Mouse (Mus musculus) brain, adult 2 months (tissue): ENCODE measurements around the gene Rnf145.
A peak's percentile ranks its signal among the peaks of the same experiment; 100 is the strongest.

Source experiments
- DNase-seq: peaks from one replicate; pipeline ENCODE4 v3.0.0; 2011; ENCODE audit warnings: low read depth, low spot score

The Rnf145 gene

GRCm38 (mm10) chr11:44534999-44535750 lies 16.4 kb downstream of the Rnf145 start:
- no peak for DNase-seq

GRCm38 (mm10) chr11:44537403-44537802 lies 18.6 kb downstream of the Rnf145 start:
- no peak for DNase-seq

- no peak for DNase-seq
Measured at GRCm38 (mm10) chr11:44538101-44538500, 19.3 kb downstream of the Rnf145 start.

- no peak for DNase-seq
Measured at GRCm38 (mm10) chr11:44538501-44539290, 19.9 kb downstream of the Rnf145 start.

GRCm38 (mm10) chr11:44539291-44539930 lies 20.6 kb downstream of the Rnf145 start:
- no peak for DNase-seq

- no peak for DNase-seq
Measured at GRCm38 (mm10) chr11:44540243-44540642, 21.5 kb downstream of the Rnf145 start.

GRCm38 (mm10) chr11:44541280-44541679 lies 22.5 kb downstream of the Rnf145 start:
- DNase-seq: peak; percentile 42

- peak; percentile 37 for DNase-seq
Measured at GRCm38 (mm10) chr11:44541813-44542212, 23.0 kb downstream of the Rnf145 start.

- DNase-seq: no peak
Measured at GRCm38 (mm10) chr11:44543593-44543992, 24.8 kb downstream of the Rnf145 start.

GRCm38 (mm10) chr11:44543996-44544395 lies 25.2 kb downstream of the Rnf145 start:
- no peak for DNase-seq

GRCm38 (mm10) chr11:44545181-44545580 lies 26.4 kb downstream of the Rnf145 start:
- DNase-seq: no peak

- DNase-seq: no peak
Measured at GRCm38 (mm10) chr11:44546250-44546649, 27.5 kb downstream of the Rnf145 start.

GRCm38 (mm10) chr11:44547651-44548196 lies 29.0 kb downstream of the Rnf145 start:
- peak; percentile 81 for DNase-seq

GRCm38 (mm10) chr11:44548816-44549215 lies 30.1 kb downstream of the Rnf145 start:
- no peak for DNase-seq

GRCm38 (mm10) chr11:44549511-44550278 lies 30.9 kb downstream of the Rnf145 start:
- DNase-seq: no peak

GRCm38 (mm10) chr11:44550996-44551395 lies 32.2 kb downstream of the Rnf145 start:
- no peak for DNase-seq

- no peak for DNase-seq
Measured at GRCm38 (mm10) chr11:44554339-44554738, 35.6 kb downstream of the Rnf145 start.

- DNase-seq: no peak
Measured at GRCm38 (mm10) chr11:44558521-44558920, 39.8 kb downstream of the Rnf145 start.

GRCm38 (mm10) chr11:44559466-44559865 lies 40.7 kb downstream of the Rnf145 start:
- no peak for DNase-seq

GRCm38 (mm10) chr11:44560396-44560795 lies 41.6 kb downstream of the Rnf145 start:
- peak; percentile 66 for DNase-seq

- DNase-seq: no peak
Measured at GRCm38 (mm10) chr11:44561476-44562015, 42.8 kb downstream of the Rnf145 start.
